Mouse (Mus musculus) CH12.LX (cell line): ENCODE data around the gene 2410141K09Rik. TPM values are rescaled to one million over a fixed set of nuclear protein-coding genes. Genes with fewer than 3 reads are reported as not detected.
"Not testable (repeated sequence)": the region's sequence is repeated elsewhere in the genome, so short reads cannot be mapped to it uniquely, and the experiment has no call there.

Experiments
- DNase-seq: peaks from one replicate; pipeline ENCODE4 v3.0.0-alpha.2; 2013; ENCODE audit errors: extremely low read depth
- H3K27ac ChIP-seq: 2 replicates; pipeline ENCODE4 v1.5.1; 2012; ENCODE audit warnings: low read depth, mild to moderate bottlenecking, control low read depth, moderate library complexity; ENCODE audit not compliant: insufficient read depth
- H3K27me3 ChIP-seq: replicated peaks from 2 replicates; pipeline ENCODE3; 2012; ENCODE audit warnings: inconsistent platforms
- H3K36me3 ChIP-seq, 2 experiments: replicated peaks in 1 of 2; 2 replicates each; pipeline versions ENCODE3 to v1.6.1; 2012; ENCODE audit warnings: inconsistent platforms in 1 of 2, low read length in 1 of 2, mild to moderate bottlenecking in 1 of 2, mixed read lengths in 1 of 2, moderate library complexity in 1 of 2; ENCODE audit not compliant: control insufficient read depth in 1 of 2, insufficient read depth in 1 of 2
- H3K4me1 ChIP-seq, 2 experiments: 2 replicates each; pipeline ENCODE4 v1.6.1; 2012; ENCODE audit warnings: inconsistent platforms in 1 of 2, moderate library complexity in 1 of 2; ENCODE audit not compliant: insufficient read depth in 2 of 2, control insufficient read depth in 1 of 2
- H3K4me2 ChIP-seq: 2 replicates; pipeline ENCODE4 v1.6.1; 2012; ENCODE audit warnings: low read depth, mild to moderate bottlenecking, control low read depth; ENCODE audit not compliant: poor library complexity, insufficient read depth, severe bottlenecking
- H3K4me3 ChIP-seq, 3 experiments: fragments of 150-350 bp in 1 of 3; sonication (generic) in 1 of 3; replicated peaks in 1 of 3; 2 replicates each; pipeline versions ENCODE3 to v1.5.1; 2011 to 2012; ENCODE audit warnings: low read depth in 2 of 3, low read length in 2 of 3, mild to moderate bottlenecking in 2 of 3, moderate library complexity in 2 of 3, control low read depth in 1 of 3, improper control_type of control experiment in 1 of 3, inconsistent platforms in 1 of 3, mixed read lengths in 1 of 3; ENCODE audit not compliant: poor library complexity in 1 of 3
- H3K79me2 ChIP-seq: replicated peaks from 2 replicates; pipeline ENCODE4 v1.6.1; 2012; ENCODE audit warnings: mild to moderate bottlenecking, moderate library complexity; ENCODE audit not compliant: control insufficient read depth, poor library complexity, insufficient read depth, severe bottlenecking; ENCODE audit errors: extremely low read depth
- H3K9ac ChIP-seq: 2 replicates; pipeline ENCODE4 v1.6.1; 2012; ENCODE audit warnings: low read depth, mild to moderate bottlenecking, control low read depth, moderate library complexity; ENCODE audit not compliant: insufficient read depth
- H3K9me3 ChIP-seq: replicated peaks from 2 replicates; pipeline ENCODE3; 2012; ENCODE audit warnings: low read length, inconsistent platforms, mixed read lengths
- dilution Hi-C: fragments of 300-500 bp; cut with MboI; formaldehyde crosslinking; loops from 2 replicates; pipeline ENCODE4 v1.14.3; 2020; ENCODE audit warnings: low sequenced_read_pairs; ENCODE audit not compliant: extremely low pct_unique_long_range_greater_than_20kb, extremely low pct_ligation_motif_present
- in situ Hi-C: fragments of 300-500 bp; cut with MboI; formaldehyde crosslinking; loops from 3 replicates; pipeline ENCODE4 v1.14.3; 2019; ENCODE audit warnings: low sequenced_read_pairs, low pct_ligation_motif_present, low pct_unique_long_range_greater_than_20kb, mixed read lengths
- polyA plus RNA-seq: library from polyadenylated mRNA; unstranded; fragments of >175 nt; gene quantifications from 2 replicates; pipeline ENCODE4 v1.2.1, GENCODE M21; 2012; ENCODE audit warnings: low read depth; ENCODE audit not compliant: insufficient read length
- total RNA-seq, 2 experiments: library from RNA; depleted of rRNA; stranded (reverse); fragments of 300-350 nt in 1 of 2; fragments of >200 nt in 1 of 2; gene quantifications; 2 replicates each; pipeline ENCODE4 v1.2.3; 2012 to 2014

2410141K09Rik gene
- total RNA-seq (2012; rRNA removed) (not detected in 2 replicates), total RNA-seq (2014; rRNA removed) (not detected in 2 replicates), polyA plus RNA-seq (not detected in 2 replicates)

DNA sequence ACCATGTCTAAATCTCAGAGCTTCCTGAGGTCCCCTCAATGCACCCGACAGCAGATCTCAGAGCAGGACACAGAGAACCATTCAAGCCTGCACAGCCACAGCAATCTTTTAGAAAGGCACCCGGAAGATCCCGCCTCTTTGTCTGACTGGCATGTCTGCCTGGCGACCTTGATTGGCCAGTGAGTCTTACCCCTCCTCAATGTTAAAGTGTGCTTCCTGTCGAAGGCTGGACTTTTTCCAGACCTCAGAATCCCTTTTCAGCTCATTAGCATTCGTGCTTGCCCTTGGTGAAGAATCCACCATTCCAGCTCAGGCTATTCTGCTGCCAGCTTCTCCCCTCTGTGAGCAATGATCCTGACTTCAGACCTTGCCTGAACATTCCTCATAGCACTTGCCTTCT lies at the start of gene 2410141K09Rik:
Gene 2410141K09Rik, minus strand, starts transcription at position 101 of the 400 bp plus-strand sequence.
- H3K79me2 ChIP-seq, dilution Hi-C loops: not testable (repeated sequence)

DNA sequence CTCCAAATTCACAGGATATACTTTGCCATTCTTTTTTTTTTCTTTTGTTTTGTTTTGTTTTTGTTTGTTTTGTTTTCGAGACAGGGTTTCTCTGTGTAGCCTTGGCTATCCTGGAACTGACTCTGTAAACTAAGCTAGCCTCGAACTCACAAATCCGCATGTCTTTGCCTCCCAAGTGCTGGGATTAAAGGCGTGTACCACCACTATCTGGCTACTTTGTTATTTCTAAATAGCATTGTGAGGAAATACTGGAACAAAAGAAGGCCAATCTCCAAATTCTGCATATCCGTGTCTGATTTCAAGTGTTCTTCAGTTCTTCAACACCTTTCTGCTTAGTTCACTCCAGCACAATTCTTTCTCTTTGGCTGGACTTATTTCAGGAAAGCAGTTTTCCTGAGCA lies 14.1 kb downstream of the 2410141K09Rik start:
- in situ Hi-C loops = not testable (repeated sequence)

More for the DNA sequence above, at the start of gene 2410141K09Rik:
- H3K27me3 ChIP-seq, H3K4me3 ChIP-seq, H3K27ac ChIP-seq, H3K9me3 ChIP-seq, H3K9ac ChIP-seq, DNase-seq, H3K4me1 ChIP-seq, H3K4me2 ChIP-seq, H3K36me3 ChIP-seq, in situ Hi-C loops: not testable (repeated sequence)

DNA sequence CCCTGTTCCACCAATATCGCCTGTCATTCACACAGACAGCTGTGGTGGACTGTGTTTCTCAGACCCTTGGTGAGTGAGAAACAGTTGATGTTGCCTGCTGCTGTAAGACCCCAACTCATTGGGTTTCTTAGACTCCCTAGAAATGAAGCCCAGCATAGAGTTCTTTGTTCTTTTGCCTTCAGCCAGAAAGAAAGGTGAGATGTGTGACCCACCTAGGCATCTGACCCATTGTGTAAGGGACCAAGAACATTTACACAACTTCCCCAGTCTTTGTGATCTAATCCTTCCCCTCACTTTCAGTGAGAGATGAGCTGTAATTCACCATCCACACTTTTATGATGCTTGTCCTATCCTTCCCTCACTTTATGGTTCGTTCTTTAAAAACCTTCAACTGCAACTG lies 26.0 kb downstream of the 2410141K09Rik start:
- DNase-seq, H3K27me3 ChIP-seq, H3K9ac ChIP-seq, H3K4me2 ChIP-seq, in situ Hi-C loops, H3K4me3 ChIP-seq, dilution Hi-C loops, H3K4me1 ChIP-seq, H3K36me3 ChIP-seq, H3K79me2 ChIP-seq, H3K27ac ChIP-seq, H3K9me3 ChIP-seq: not testable (repeated sequence)

More for the DNA sequence above, 14.1 kb downstream of the 2410141K09Rik start:
- H3K27ac ChIP-seq, dilution Hi-C loops, H3K4me3 ChIP-seq, H3K4me2 ChIP-seq, H3K79me2 ChIP-seq, DNase-seq, H3K36me3 ChIP-seq, H3K27me3 ChIP-seq, H3K9me3 ChIP-seq, H3K4me1 ChIP-seq, H3K9ac ChIP-seq: not testable (repeated sequence)

Other genes with a start within 250 kb of the 2410141K09Rik start
- not detected in 2 replicates for gene Gm10772, start 213.5 kb downstream of the 2410141K09Rik start, total RNA-seq (2012; rRNA removed)
- gene Gm10772, start 213.5 kb downstream of the 2410141K09Rik start, total RNA-seq (2014; rRNA removed) = not detected in 2 replicates
- gene Gm10772, start 213.5 kb downstream of the 2410141K09Rik start, polyA plus RNA-seq = not detected in 2 replicates